Mouse (Mus musculus) thymus, postnatal 0 days (tissue): ENCODE results near the gene Radil. TPM values are rescaled to one million over a fixed set of nuclear protein-coding genes. Genes with fewer than 3 reads are reported as not detected.

Source experiments
- DNase-seq: peaks from one replicate; pipeline ENCODE4 v3.0.0-alpha.2; 2015; ENCODE audit warnings: low spot score
- polyA plus RNA-seq: library from polyadenylated mRNA; unstranded; fragments of >200 nt; fragmentation: Nextera tagmentation; extraction: Ambion mirVana; gene quantifications from 2 replicates; pipeline ENCODE4 v1.2.1, GENCODE M21; 2015

Gene Radil
- polyA plus RNA-seq, 1 experiment from 2014 or later, result 0.39 TPM

- no peak for DNase-seq
These were observed 102.3 kb downstream of the Radil start for GRCm38 (mm10) chr5:142448623-142449022.

- peak; percentile 90 for DNase-seq
These were observed 102.8 kb downstream of the Radil start for GRCm38 (mm10) chr5:142448076-142448475.

- DNase-seq, result no peak
These were observed 105.2 kb downstream of the Radil start for GRCm38 (mm10) chr5:142445709-142446108.

GRCm38 (mm10) chr5:142444791-142445531 is 105.9 kb downstream of the Radil start:
- no peak for DNase-seq

- no peak for DNase-seq
These were observed 106.9 kb downstream of the Radil start for GRCm38 (mm10) chr5:142443994-142444393.

- no peak for DNase-seq
These were observed 107.4 kb downstream of the Radil start for GRCm38 (mm10) chr5:142443514-142443913.

- no peak for DNase-seq
These were observed 108.9 kb downstream of the Radil start for GRCm38 (mm10) chr5:142442045-142442440.

- DNase-seq, result peak; percentile 45
These were observed 109.4 kb downstream of the Radil start for GRCm38 (mm10) chr5:142441332-142442044.

GRCm38 (mm10) chr5:142440451-142441147 is 110.3 kb downstream of the Radil start:
- peak; percentile 88 for DNase-seq

- DNase-seq, result peak; percentile 52
These were observed 110.9 kb downstream of the Radil start for GRCm38 (mm10) chr5:142439911-142440432.

- no peak for DNase-seq
These were observed 112.4 kb downstream of the Radil start for GRCm38 (mm10) chr5:142438380-142438938.

GRCm38 (mm10) chr5:142435736-142436135 is 115.2 kb downstream of the Radil start:
- DNase-seq, result no peak

Other genes starting within 250 kb of the Radil start
- 2.9 and 5.1 TPM in 2 replicates for gene Foxk1, start 149.6 kb downstream of the Radil start, polyA plus RNA-seq
- 8.1 and 9.3 TPM in 2 replicates for gene Ap5z1, start 87.2 kb downstream of the Radil start, polyA plus RNA-seq
- gene Papolb, start 21.0 kb downstream of the Radil start, polyA plus RNA-seq, result not detected in 2 replicates
- 0.07 and 0.13 TPM in 2 replicates for gene Mmd2, start 57.7 kb upstream of the Radil start, polyA plus RNA-seq
- gene Wipi2, start 76.6 kb upstream of the Radil start, polyA plus RNA-seq, result 30.7 and 31.9 TPM in 2 replicates
- gene Slc29a4, start 141.4 kb upstream of the Radil start, polyA plus RNA-seq, result 0.44 and 0.59 TPM in 2 replicates